Mouse (Mus musculus): Measurements from ENCODE around the gene Mgat2.
A peak's percentile ranks its signal among the peaks of the same experiment; 100 is the strongest.

The Mgat2 gene

GRCm38 (mm10) chr12:69179371-69179770 lies 4.6 kb upstream of the Mgat2 start:
- DNase-seq (ENCODE audit: low spot score): no peak

- DNase-seq (ENCODE audit: low spot score): no peak
These were observed 2.2 kb upstream of the Mgat2 start for GRCm38 (mm10) chr12:69181800-69182199.

DNA sequence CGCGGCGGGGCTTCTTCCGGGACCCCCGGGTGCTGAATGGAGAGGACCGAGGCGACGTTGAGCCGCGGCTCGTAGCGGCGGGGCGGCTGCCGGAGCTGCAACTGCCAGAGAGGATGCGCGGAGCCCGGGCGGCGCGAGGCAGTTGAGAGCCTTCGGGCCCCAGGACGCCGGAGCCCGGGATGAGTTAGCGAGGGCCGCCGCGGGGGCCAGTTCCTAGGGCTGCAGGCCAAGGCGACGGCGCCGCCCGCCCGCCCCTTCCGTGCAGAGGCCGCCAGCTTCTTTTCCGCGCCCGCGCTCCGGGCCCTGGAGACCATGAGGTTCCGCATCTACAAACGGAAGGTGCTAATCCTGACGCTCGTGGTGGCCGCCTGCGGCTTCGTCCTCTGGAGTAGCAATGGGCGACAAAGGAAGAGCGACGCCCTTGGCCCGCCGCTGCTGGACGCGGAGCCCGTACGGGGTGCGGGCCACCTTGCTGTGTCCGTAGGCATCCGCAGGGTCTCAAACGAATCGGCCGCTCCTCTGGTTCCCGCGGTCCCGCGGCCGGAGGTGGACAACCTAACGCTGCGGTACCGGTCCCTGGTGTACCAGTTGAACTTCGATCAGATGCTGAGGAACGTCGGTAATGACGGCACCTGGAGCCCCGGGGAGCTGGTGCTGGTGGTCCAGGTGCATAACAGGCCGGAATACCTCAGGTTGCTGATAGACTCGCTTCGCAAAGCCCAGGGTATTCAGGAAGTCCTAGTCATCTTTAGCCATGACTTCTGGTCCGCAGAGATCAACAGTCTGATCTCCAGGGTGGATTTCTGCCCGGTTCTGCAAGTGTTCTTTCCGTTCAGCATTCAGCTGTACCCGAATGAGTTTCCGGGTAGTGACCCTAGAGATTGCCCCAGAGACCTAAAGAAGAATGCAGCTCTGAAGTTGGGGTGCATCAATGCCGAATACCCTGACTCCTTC lies 662 bp downstream of the Mgat2 start:
- DNase-seq (ENCODE audit: low spot score): no peak

GRCm38 (mm10) chr12:69185371-69185770 lies 1.4 kb downstream of the Mgat2 start:
- DNase-seq (ENCODE audit: low spot score): no peak

GRCm38 (mm10) chr12:69186811-69187471 lies 3.0 kb downstream of the Mgat2 start:
- no peak for DNase-seq (ENCODE audit: low spot score)

DNA sequence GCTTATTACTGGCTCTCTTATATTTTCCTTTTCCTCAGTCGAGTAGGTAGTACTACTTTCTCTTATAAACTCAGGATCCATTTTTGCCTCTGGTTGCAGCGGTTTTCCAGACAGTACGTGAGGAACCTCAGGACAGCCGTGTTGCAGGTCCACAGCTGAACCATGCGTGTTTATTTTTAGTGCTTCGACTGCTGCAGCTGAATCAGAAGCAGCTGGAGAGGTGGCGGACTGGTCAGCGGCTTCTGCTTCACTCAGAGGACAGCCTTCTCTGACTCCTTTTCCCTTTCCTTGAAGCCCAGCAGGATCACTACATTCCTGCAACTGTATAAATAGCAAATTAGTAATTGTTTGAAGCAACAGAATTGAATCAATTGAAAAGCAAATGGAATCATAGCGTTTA lies 6.1 kb downstream of the Mgat2 start:
- DNase-seq (ENCODE audit: low spot score): no peak

DNA sequence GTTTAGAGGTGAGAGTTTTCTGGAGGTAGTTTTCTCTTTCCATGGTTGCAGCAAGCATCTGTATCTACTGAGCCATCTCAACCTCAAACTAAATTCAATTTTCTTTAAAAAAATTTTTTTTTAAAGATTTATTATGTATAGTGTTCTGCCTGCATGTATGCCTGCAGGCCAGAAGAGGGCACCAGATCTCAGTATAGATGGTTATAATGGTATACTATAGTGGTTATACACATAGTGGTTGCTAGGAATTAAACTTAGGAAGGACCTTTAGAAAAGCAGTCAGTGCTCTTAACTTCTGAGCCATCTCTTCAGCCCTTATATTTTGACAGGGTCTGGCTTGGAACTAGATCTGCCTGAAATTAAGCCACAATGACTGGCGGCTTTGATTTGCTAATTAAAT lies 6.6 kb downstream of the Mgat2 start:
- no peak for DNase-seq (ENCODE audit: low spot score)

DNA sequence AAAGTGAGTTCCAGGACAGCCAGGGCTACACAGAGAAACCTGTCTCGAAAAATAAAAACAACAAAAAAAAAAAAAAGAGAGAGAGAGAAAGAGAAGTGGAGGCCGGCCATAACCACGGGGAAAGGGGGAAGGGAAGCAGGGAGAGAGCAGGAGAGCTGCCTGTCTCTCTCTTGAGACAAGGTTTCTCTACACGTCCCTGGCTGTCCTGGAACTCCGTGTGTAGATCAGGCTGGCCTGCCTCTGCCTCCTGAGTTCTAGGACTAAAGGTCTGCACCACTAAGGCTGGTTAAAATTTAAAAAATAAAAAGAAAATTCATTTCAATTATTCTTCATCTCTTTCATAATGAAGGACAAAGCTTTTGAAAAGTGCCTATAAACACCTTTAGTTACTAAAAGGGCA lies 7.4 kb downstream of the Mgat2 start:
- no peak for DNase-seq (ENCODE audit: low spot score)

DNA sequence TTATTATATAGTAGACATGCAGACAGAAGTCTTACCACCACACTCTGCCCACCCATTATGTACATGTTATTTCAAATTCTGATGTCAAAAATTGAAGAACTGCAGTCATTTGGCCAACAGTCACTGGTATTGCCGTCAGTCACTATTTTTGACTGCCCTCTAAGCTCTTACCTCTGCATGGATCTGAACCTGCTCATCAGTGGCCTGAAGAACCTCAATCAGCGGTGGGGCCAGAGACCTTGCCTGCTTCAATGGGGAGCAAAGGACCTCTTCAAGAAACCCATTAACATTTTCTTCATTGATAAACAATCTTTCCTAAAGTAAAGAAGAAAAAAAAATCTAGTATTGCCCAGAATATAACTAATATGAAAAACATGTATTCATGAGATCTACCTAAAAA lies 8.7 kb downstream of the Mgat2 start:
- no peak for DNase-seq (ENCODE audit: low spot score)

- DNase-seq (ENCODE audit: low spot score): peak; percentile 37
These were observed 12.8 kb downstream of the Mgat2 start, which contains the start of gene Gm49383 for GRCm38 (mm10) chr12:69196444-69197377. TSS of gene Gm49383 (minus strand) at chr12:69197104.

DNA sequence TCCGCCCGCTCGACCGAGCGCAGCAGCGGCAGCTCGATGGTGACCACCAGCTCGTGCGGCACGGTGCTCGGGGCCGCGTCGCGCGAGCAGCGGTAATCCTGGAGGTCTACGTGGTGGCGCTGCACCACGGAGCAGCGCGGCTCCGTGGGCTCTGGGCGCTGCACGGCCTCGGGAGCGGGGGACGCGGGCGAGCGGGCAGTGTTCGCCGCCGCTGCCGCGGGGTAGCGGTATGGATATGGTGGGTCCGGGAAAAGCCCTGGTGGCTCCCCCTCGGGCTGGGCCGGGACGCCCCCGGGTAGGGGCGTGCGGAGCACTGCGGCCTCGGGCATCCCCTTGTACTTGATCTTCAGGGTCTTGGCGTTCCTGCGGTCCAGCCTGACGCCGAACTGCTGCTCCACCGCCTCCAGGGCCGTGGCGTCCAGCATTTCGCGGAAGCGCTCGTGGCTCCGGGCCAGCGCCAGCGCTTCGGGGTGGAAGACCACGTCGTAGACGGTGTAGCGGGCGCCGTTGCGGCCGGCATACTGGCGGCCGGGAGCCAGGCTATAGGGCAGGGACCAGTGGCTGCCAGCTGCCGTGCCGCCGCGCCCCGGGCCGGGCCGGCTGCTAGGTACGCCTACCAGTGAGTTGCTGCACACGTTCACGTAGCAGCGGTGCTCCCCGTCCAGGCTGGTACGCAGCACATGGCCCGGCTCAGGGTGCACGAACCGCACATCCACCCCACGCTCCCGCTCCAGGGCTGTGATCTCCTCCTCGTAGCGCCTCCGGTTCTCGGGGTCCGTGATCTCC lies 13.6 kb downstream of the Mgat2 start:
- peak; percentile 34 for DNase-seq (ENCODE audit: low spot score)

DNA sequence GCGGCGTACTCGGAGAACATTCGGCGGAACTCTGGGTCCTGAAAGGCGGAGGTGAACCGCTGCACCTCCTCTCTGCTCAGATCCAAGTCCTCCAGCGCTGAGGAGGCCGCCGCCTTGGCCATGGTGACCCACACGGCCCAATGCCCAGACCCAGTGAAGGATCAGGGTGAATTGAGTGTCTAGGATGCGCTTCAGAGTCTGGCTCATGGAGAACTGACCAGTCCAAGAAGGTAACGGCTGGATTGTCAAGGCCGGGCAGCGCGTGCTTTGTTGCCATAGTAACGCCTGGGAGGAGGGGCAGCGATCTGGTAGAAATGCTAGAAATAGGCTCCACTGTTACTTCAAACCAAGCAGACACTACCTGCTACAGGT lies 14.2 kb downstream of the Mgat2 start, which contains the start of gene Dnaaf2:
TSS of gene Dnaaf2 (minus strand) at position 266 of the 372 bp plus-strand sequence.
- DNase-seq (ENCODE audit: low spot score): no peak

GRCm38 (mm10) chr12:69198985-69199384 lies 15.0 kb downstream of the Mgat2 start:
- DNase-seq (ENCODE audit: low spot score): no peak

GRCm38 (mm10) chr12:69204052-69204833 lies 20.3 kb downstream of the Mgat2 start, which contains the start of gene Gm49384:
TSS of gene Gm49384 (minus strand) at chr12:69204267.
- DNase-seq (ENCODE audit: low spot score): no peak

GRCm38 (mm10) chr12:69207396-69207795 lies 23.4 kb downstream of the Mgat2 start:
- no peak for DNase-seq (ENCODE audit: low spot score)

DNA sequence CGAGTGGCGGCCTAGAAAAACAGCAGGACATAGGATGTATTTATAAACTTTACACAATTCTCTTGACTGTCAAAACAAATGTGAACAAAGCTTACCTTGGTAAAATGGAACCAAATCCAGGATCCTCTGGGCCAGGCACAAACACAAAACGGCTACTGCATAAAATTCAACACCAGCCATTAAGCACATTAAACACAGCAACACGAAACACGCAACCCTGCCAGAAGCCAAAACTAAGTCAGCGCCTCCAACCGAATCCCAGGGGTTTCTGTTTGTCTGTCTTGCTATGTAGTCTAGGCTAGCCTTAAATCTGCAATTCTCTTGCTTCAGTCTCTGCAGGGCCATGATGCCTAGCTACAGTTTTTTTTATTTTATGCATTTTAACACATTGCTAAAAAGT lies 24.0 kb downstream of the Mgat2 start:
- DNase-seq (ENCODE audit: low spot score): no peak

DNA sequence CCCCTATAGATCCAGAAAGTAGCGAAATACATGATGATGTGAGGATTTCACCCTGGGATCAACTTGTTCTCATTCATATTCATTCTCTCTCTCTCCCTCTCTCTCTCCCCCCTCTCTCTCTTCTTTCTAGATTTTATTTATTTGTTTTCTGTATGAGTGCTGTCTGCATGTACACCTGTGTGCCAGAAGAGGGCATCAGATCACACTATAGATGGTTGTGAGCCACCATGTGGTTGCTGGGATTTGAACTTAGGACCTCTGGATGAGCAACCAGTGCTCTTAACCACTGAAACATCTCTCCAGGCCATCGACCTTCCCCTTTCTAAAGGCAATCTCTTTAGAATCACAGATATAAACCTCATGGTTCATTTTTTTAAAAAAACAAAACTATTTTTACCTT lies 24.6 kb downstream of the Mgat2 start:
- DNase-seq (ENCODE audit: low spot score): no peak

GRCm38 (mm10) chr12:69210056-69210979 lies 26.4 kb downstream of the Mgat2 start:
- DNase-seq (ENCODE audit: low spot score): no peak

GRCm38 (mm10) chr12:69211057-69211456 lies 27.1 kb downstream of the Mgat2 start:
- DNase-seq (ENCODE audit: low spot score): no peak
